Mouse (Mus musculus): ENCODE results near the gene Per1. TPM values are rescaled to one million over a fixed set of nuclear protein-coding genes. Genes with fewer than 3 reads are reported as not detected.
A peak's percentile ranks its signal among the peaks of the same experiment; 100 is the strongest.

The Per1 gene
- polyA plus RNA-seq, 1 experiment from 2014 or later: 15.4 TPM

GRCm38 (mm10) chr11:69155351-69155750 is 60.3 kb downstream of the Per1 start:
- Histone ChIP-seq H3K4me3 (ENCODE audit: low read depth, low read length) (no peak overlapping the region), H3K9me3 (ENCODE audit: low read depth, low read length) (no peaks in the 10 kb centered on the region), H3K9ac (no peak overlapping the region), H3K4me1 (ENCODE audit: insufficient read depth) (no peaks in the 10 kb centered on the region), H3K36me3 (ENCODE audit: insufficient read depth) (no peaks in the 10 kb centered on the region), H3K27me3 (ENCODE audit: insufficient read depth, low read length) (peaks cover 20% of the 10 kb centered on the region), H3K4me2 (no peak overlapping the region), H3K27ac (ENCODE audit: low read depth) (no peak overlapping the region)
- 46% methylated on average over 1 of the region's 1 CpGs for WGBS
- TF ChIP-seq CTCF (IDR thresholded peaks at IDR 0.05; ENCODE audit: low read depth): no peak
- ATAC-seq (ENCODE audit: insufficient read depth): no peak
- DNase-seq: no peak

- Histone ChIP-seq H3K9me3 (ENCODE audit: low read depth, low read length) (no peaks in the 10 kb centered on the region), H3K9ac (no peak within 1 kb of the TSS), H3K36me3 (ENCODE audit: insufficient read depth) (no peaks in the 10 kb centered on the region), H3K27ac (ENCODE audit: low read depth) (no peak within 1 kb of the TSS), H3K4me3 (ENCODE audit: low read depth, low read length) (no peak within 1 kb of the TSS), H3K4me1 (ENCODE audit: insufficient read depth) (no peaks in the 10 kb centered on the region), H3K27me3 (ENCODE audit: insufficient read depth, low read length) (peaks cover 20% of the 10 kb centered on the region), H3K4me2 (peak within 1 kb of the TSS; percentile 12; the same call in 1 of the 2 replicates)
- WGBS: 2% methylated on average over 18 of the region's 18 CpGs
- ATAC-seq (ENCODE audit: insufficient read depth) (no peak), DNase-seq (peak; percentile 57)
- no peak for TF ChIP-seq CTCF (IDR thresholded peaks at IDR 0.05; ENCODE audit: low read depth)
These were observed 61.8 kb downstream of the Per1 start, which contains the start of gene Alox12b for GRCm38 (mm10) chr11:69156800-69157199. Alox12b (plus strand) TSS chr11:69156989.

Other genes starting within 250 kb of the Per1 start
- 63.1 and 67.6 TPM in 2 replicates for gene Ndel1, start 223.4 kb upstream of the Per1 start, polyA plus RNA-seq (2014; fragmentation: Nextera tagmentation; extraction: Ambion mirVana)
- 0.07 and 0.11 TPM in 2 replicates for gene Rnf222, start 206.7 kb upstream of the Per1 start, polyA plus RNA-seq (2014; fragmentation: Nextera tagmentation; extraction: Ambion mirVana)
- gene Rpl26, start 193.6 kb upstream of the Per1 start, polyA plus RNA-seq (2014; fragmentation: Nextera tagmentation; extraction: Ambion mirVana): 1,103 and 1,167 TPM in 2 replicates
- gene Odf4, start 168.1 kb upstream of the Per1 start, polyA plus RNA-seq (2014; fragmentation: Nextera tagmentation; extraction: Ambion mirVana): not detected in 2 replicates
- gene Arhgef15, start 137.7 kb upstream of the Per1 start, polyA plus RNA-seq (2014; fragmentation: Nextera tagmentation; extraction: Ambion mirVana): 21.6 and 23.9 TPM in 2 replicates
- 3.9 and 4.0 TPM in 2 replicates for gene Slc25a35, start 127.1 kb upstream of the Per1 start, polyA plus RNA-seq (2014; fragmentation: Nextera tagmentation; extraction: Ambion mirVana)
- 49.9 TPM in 2 replicates for gene Rangrf, start 120.0 kb upstream of the Per1 start, polyA plus RNA-seq (2014; fragmentation: Nextera tagmentation; extraction: Ambion mirVana)
- gene Pfas, start 86.8 kb upstream of the Per1 start, polyA plus RNA-seq (2014; fragmentation: Nextera tagmentation; extraction: Ambion mirVana): 36.8 and 43.3 TPM in 2 replicates
- gene Ctc1, start 79.3 kb upstream of the Per1 start, polyA plus RNA-seq (2014; fragmentation: Nextera tagmentation; extraction: Ambion mirVana): 59.3 and 63.6 TPM in 2 replicates
- 209 and 211 TPM in 2 replicates for gene Aurkb, start 49.6 kb upstream of the Per1 start, polyA plus RNA-seq (2014; fragmentation: Nextera tagmentation; extraction: Ambion mirVana)
- gene Borcs6, start 35.5 kb upstream of the Per1 start, polyA plus RNA-seq (2014; fragmentation: Nextera tagmentation; extraction: Ambion mirVana): 8.0 and 9.5 TPM in 2 replicates
- gene Tmem107, start 24.4 kb upstream of the Per1 start, polyA plus RNA-seq (2014; fragmentation: Nextera tagmentation; extraction: Ambion mirVana): 51.0 and 54.4 TPM in 2 replicates
- gene Vamp2, start 6.7 kb upstream of the Per1 start, polyA plus RNA-seq (2014; fragmentation: Nextera tagmentation; extraction: Ambion mirVana): 64.0 and 64.2 TPM in 2 replicates
- gene Hes7, start 25.2 kb downstream of the Per1 start, polyA plus RNA-seq (2014; fragmentation: Nextera tagmentation; extraction: Ambion mirVana): 0.57 and 0.68 TPM in 2 replicates
- 0.19 and 0.41 TPM in 2 replicates for gene 9130213A22Rik, start 27.4 kb downstream of the Per1 start, polyA plus RNA-seq (2014; fragmentation: Nextera tagmentation; extraction: Ambion mirVana)
- gene Aloxe3, start 30.7 kb downstream of the Per1 start, polyA plus RNA-seq (2014; fragmentation: Nextera tagmentation; extraction: Ambion mirVana): 0.09 and 0.17 TPM in 2 replicates
- not detected in 2 replicates for gene Alox12b, start 61.8 kb downstream of the Per1 start, polyA plus RNA-seq (2014; fragmentation: Nextera tagmentation; extraction: Ambion mirVana)
- not detected in 2 replicates for gene Alox8, start 102.6 kb downstream of the Per1 start, polyA plus RNA-seq (2014; fragmentation: Nextera tagmentation; extraction: Ambion mirVana)
- not detected in 2 replicates for gene Gucy2e, start 141.8 kb downstream of the Per1 start, polyA plus RNA-seq (2014; fragmentation: Nextera tagmentation; extraction: Ambion mirVana)
- gene Cntrob, start 228.6 kb downstream of the Per1 start, polyA plus RNA-seq (2014; fragmentation: Nextera tagmentation; extraction: Ambion mirVana): 16.6 and 19.2 TPM in 2 replicates
- gene Trappc1, start 228.8 kb downstream of the Per1 start, polyA plus RNA-seq (2014; fragmentation: Nextera tagmentation; extraction: Ambion mirVana): 143 and 150 TPM in 2 replicates
- 0.89 and 1.3 TPM in 2 replicates for gene Kcnab3, start 231.0 kb downstream of the Per1 start, polyA plus RNA-seq (2014; fragmentation: Nextera tagmentation; extraction: Ambion mirVana)
- 15.2 TPM in 2 replicates for gene Rnf227, start 245.2 kb downstream of the Per1 start, polyA plus RNA-seq (2014; fragmentation: Nextera tagmentation; extraction: Ambion mirVana)

Measured in lung, embryonic 14.5 days (tissue).